Mouse (Mus musculus) ES-E14 (cell line): ENCODE measurements around the gene Kif26b.

ENCODE experiments used
- HCFC1 ChIP-seq: IDR thresholded peaks from 2 replicates; pipeline ENCODE4 v1.6.1; 2012; ENCODE audit warnings: low read length, inconsistent platforms, borderline replicate concordance; ENCODE audit not compliant: insufficient read depth
- MAFK ChIP-seq: IDR thresholded peaks from 2 replicates; pipeline ENCODE4 v1.6.1; 2014; ENCODE audit warnings: mild to moderate bottlenecking, low read depth, low read length, inconsistent platforms; ENCODE audit not compliant: insufficient read depth
- ZC3H11A ChIP-seq: IDR thresholded peaks from 2 replicates; pipeline ENCODE4 v1.6.1; 2012; ENCODE audit warnings: low read depth, mild to moderate bottlenecking, inconsistent platforms, low read length, borderline replicate concordance

DNA sequence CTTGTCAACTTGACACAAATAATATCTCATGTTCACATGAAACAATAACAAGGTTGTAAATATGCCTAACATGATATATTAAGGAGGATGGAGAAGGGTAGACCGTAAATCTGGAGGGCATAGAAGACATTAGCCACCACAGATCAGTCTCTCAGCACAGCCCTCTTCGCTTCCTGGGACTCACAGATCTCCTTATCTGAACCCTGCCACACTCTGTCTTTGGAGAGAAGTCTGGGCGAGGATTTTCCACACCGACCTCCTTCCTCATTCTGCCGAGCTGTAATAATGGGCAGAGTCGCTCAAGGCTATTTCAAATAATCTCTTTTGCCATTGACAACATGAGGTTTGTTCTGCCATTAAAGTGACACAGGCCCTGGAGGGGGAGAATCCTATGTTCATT, 315.9 kb downstream of the Kif26b start:
- TF ChIP-seq ZC3H11A (no peak), MAFK (no peak), HCFC1 (no peak)
